In genomic region chr19:46971051-46971689, GRCm38 (mm10) we compare ENCODE assay signal across 11 mouse cellular contexts. TPM values are rescaled to one million over a fixed set of nuclear protein-coding genes. Genes with fewer than 3 reads are reported as not detected.
DNase-seq lines count a peak whose midpoint lies in the region; ATAC-seq and TF ChIP-seq lines count a peak whose summit lies in the region.
"Had no signal": no experiment of that assay in that cellular context is flagged by ENCODE, and none has a peak within 500 bp of the region (broad histone marks: within the 10 kb centered on the region; RNA-seq: fewer than 3 reads in every experiment).

No protein-coding gene starts in this region.

- WGBS in liver, adult 2 months = 31% methylated on average over 8 of the region's 8 CpGs
- WGBS in forebrain, embryonic 12.5 days = 32% methylated on average over 8 of the region's 8 CpGs
- WGBS in liver, embryonic 11.5 days = 71% methylated on average over 8 of the region's 8 CpGs

- H3K27me3 ChIP-seq in liver, adult 2 months (ENCODE audit: control insufficient read depth, insufficient read depth, low read length) = no peaks in the 10 kb centered on the region
- no peaks in the 10 kb centered on the region for H3K27me3 ChIP-seq in forebrain, embryonic 12.5 days
- no peaks in the 10 kb centered on the region for H3K27me3 ChIP-seq in liver, embryonic 11.5 days (replicated peaks; ENCODE audit: control insufficient read depth, insufficient read depth, low read length)

- H3K27ac ChIP-seq in liver, adult 2 months (replicated peaks; ENCODE audit: insufficient read depth, low read depth, low read length) = peak overlapping the region; percentile 79
- peak overlapping the region; percentile 90 for H3K27ac ChIP-seq in forebrain, embryonic 12.5 days
- H3K27ac ChIP-seq in liver, embryonic 11.5 days (ENCODE audit: low read depth, low read length) = peak overlapping the region; percentile 52
- H3K27ac ChIP-seq: kidney, postnatal 0 days had no signal

- H3K4me3 ChIP-seq in liver, adult 2 months (ENCODE audit: insufficient read depth, low read depth, low read length) = no peak overlapping the region
- no peak overlapping the region for H3K4me3 ChIP-seq in forebrain, embryonic 12.5 days (replicated peaks)
- H3K4me3 ChIP-seq in liver, embryonic 11.5 days (ENCODE audit: low read depth, low read length) = no peak overlapping the region

- H3K36me3 ChIP-seq in liver, adult 2 months (ENCODE audit: control insufficient read depth, insufficient read depth, low read length) = no peaks in the 10 kb centered on the region
- no peaks in the 10 kb centered on the region for H3K36me3 ChIP-seq in forebrain, embryonic 12.5 days (replicated peaks)
- H3K36me3 ChIP-seq in liver, embryonic 11.5 days (ENCODE audit: control insufficient read depth, insufficient read depth, low read length) = no peaks in the 10 kb centered on the region

- H3K9me3 ChIP-seq in forebrain, embryonic 12.5 days = no peaks in the 10 kb centered on the region
- H3K9me3 ChIP-seq in liver, embryonic 11.5 days (ENCODE audit: control insufficient read depth, low read length) = no peaks in the 10 kb centered on the region

- peak overlapping the region; percentile 13; the same call in 1 of the 2 replicates for H3K9ac ChIP-seq in liver, adult 2 months (ENCODE audit: low read depth, low read length)
- 0 out of 2 replicates have a peak overlapping the region, but pooled peaks have one; percentile 25 for H3K9ac ChIP-seq in forebrain, embryonic 12.5 days
- H3K9ac ChIP-seq in liver, embryonic 11.5 days (ENCODE audit: low read depth, low read length) = no peak overlapping the region

- ATAC-seq in forebrain, embryonic 12.5 days (ENCODE audit: low FRiP score) = peak; percentile 86
- no peak for ATAC-seq in liver, embryonic 11.5 days (replicated peaks; ENCODE audit: low FRiP score)

- TF ChIP-seq CTCF in liver, adult 2 months (IDR thresholded peaks at IDR 0.05; ENCODE audit: low read depth, low read length) = no peak

- 0 out of 2 replicates have a peak overlapping the region, but pooled peaks have one; percentile 8 for H3K4me2 ChIP-seq in forebrain, embryonic 12.5 days
- H3K4me2 ChIP-seq in liver, embryonic 11.5 days = peak overlapping the region; percentile 14; the same call in 1 of the 2 replicates

- peaks cover 28% of the 10 kb centered on the region for H3K4me1 ChIP-seq in liver, adult 2 months (ENCODE audit: control insufficient read depth, insufficient read depth, low read length)
- H3K4me1 ChIP-seq in forebrain, embryonic 12.5 days = peaks cover 28% of the 10 kb centered on the region
- peaks cover 14% of the 10 kb centered on the region for H3K4me1 ChIP-seq in liver, embryonic 11.5 days (replicated peaks; ENCODE audit: control insufficient read depth, insufficient read depth, low read length)

- TF ChIP-seq POLR2A in liver, adult 2 months (IDR thresholded peaks at IDR 0.05; ENCODE audit: extremely low read depth, insufficient read depth, low read length) = no peak

- H3K79me2 ChIP-seq in liver, adult 2 months (ENCODE audit: control insufficient read depth, insufficient read depth, low read length) = no peaks in the 10 kb centered on the region

- peak; percentile 89 for DNase-seq in liver, adult 2 months (ENCODE audit: extremely low read depth, low read depth, low spot score)
- no peak for DNase-seq in liver
- DNase-seq in liver, embryonic 11.5 days (ENCODE audit: low spot score) = no peak
- peak; percentile 37 for DNase-seq in retina, postnatal 1 day
- DNase-seq in kidney, adult 11 months = no peak
- no peak for DNase-seq in gastrocnemius, postnatal 4 days (ENCODE audit: low spot score in 2 of 2)
- no peak for DNase-seq in right cerebral cortex, postnatal 36 days (ENCODE audit: low spot score in 2 of 2)

RNA-seq across cellular contexts. Expression of gene Ina, which starts 43.3 kb away (rescaled TPM):
- under 0.01 TPM in 1 of 2 replicates, not detected in the other for total RNA-seq in liver, adult 2 months (2014; rRNA removed)
- polyA plus RNA-seq in liver, adult 2 months (2012; rRNA removed) = not detected in 2 replicates
- polyA plus RNA-seq in forebrain, embryonic 12.5 days (2016; fragmentation: Nextera tagmentation; extraction: Ambion mirVana) = 204 and 215 TPM in 2 replicates
- polyA plus RNA-seq in liver, embryonic 11.5 days (2014; fragmentation: Nextera tagmentation; extraction: Ambion mirVana) = 0.26 and 0.53 TPM in 2 replicates
- under 1 TPM; 0.08 to 0.25 TPM for total RNA-seq in gastrocnemius, postnatal 4 days (2021)
- total RNA-seq: MEL had no signal
- polyA plus RNA-seq: macrophage had no signal

RNA-seq across cellular contexts. Expression of gene Nt5c2, which starts 43.8 kb away (rescaled TPM):
- total RNA-seq in liver, adult 2 months (2014; rRNA removed) = 12.6 and 14.8 TPM in 2 replicates
- polyA plus RNA-seq in liver, adult 2 months (2012; rRNA removed) = 7.4 and 7.5 TPM in 2 replicates
- 74.0 and 76.0 TPM in 2 replicates for polyA plus RNA-seq in forebrain, embryonic 12.5 days (2016; fragmentation: Nextera tagmentation; extraction: Ambion mirVana)
- polyA plus RNA-seq in liver, embryonic 11.5 days (2014; fragmentation: Nextera tagmentation; extraction: Ambion mirVana) = 107 and 110 TPM in 2 replicates
- 10 to 100 TPM; 68.7 to 80.2 TPM for total RNA-seq in gastrocnemius, postnatal 4 days (2021)

Comparison
In these comparisons a context has a peak if more than half of its experiments do, and no peak if none do; other contexts are left out.
1. DNase-seq: peak in liver, adult 2 months (single experiment) and retina, postnatal 1 day (single experiment); none in liver (single experiment), liver, embryonic 11.5 days (single experiment), kidney, adult 11 months (single experiment), gastrocnemius, postnatal 4 days (0 of 2) and right cerebral cortex, postnatal 36 days (0 of 2).
2. RNA of gene Ina, which starts 43.3 kb away (polyA plus RNA-seq): 204 to 215 TPM in forebrain, embryonic 12.5 days; 0.26 to 0.53 TPM in liver, embryonic 11.5 days and not detected in liver, adult 2 months; every median in the first group is over 100 times any median in the second.
3. Peak in every context shown above with its lines, with median percentiles within 50 percentile points of each other: H3K27ac ChIP-seq.